Mouse (Mus musculus) cerebellum, postnatal 36 days (tissue): Measurements from ENCODE around the gene Cnp.
"Not testable (repeated sequence)": the region's sequence is repeated elsewhere in the genome, so short reads cannot be mapped to it uniquely, and the experiment has no call there.

Experiments used
- DNase-seq, 2 experiments: peaks; one replicate each; pipeline ENCODE4 v3.0.0; 2021 to 2022; ENCODE audit warnings: mixed read lengths in 2 of 2

Gene Cnp

GRCm38 (mm10) chr11:100594608-100595007, 19.9 kb downstream of the Cnp start:
- no peak for DNase-seq

DNA sequence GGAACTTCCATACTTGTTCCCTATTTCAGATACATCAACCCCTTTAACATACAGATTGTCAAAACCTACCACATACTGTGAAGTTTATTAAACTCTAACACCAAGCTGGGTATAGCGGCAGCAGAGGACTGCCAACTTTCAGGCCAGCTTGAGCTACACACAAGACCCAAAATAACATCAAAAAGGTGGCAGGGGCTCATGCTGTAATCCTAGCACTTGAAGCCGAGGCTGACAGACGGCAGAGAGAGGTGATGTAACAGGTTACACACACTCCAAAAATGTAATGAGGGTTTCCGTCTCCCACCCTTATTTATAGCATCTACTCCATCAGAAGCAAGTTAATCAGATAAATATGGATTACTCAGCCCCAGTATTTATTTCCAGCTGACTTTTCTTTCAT, 20.8 kb downstream of the Cnp start:
- DNase-seq, result peak in 1 of 2 experiments; percentile 14

- no peak for DNase-seq
Observed at GRCm38 (mm10) chr11:100598074-100598473, 23.4 kb downstream of the Cnp start.

DNA sequence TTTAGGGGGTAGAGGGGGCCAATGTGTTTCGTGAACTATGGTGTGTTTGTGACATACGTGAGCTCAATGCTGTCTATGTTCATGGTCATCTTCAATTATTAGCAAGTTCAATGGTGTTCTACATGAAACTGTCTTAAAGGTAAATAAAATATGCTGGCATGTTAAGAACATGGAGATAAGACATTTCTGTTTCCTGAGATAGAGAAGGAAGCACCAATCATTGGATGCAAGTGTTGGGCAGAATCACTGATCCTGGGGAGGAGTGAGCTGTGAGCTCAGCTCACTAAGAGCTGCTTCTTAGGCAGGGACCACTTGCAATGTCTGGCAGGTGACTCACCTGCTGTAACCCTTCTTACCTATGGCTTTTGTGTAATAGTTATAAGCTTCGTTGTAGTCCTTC, 26.7 kb downstream of the Cnp start:
- DNase-seq, result no peak

GRCm38 (mm10) chr11:100603155-100603554, 28.5 kb downstream of the Cnp start:
- no peak for DNase-seq

- peak in 1 of 2 experiments; percentile 41 for DNase-seq
Observed at GRCm38 (mm10) chr11:100603813-100604212, 29.1 kb downstream of the Cnp start.

GRCm38 (mm10) chr11:100604321-100605005, 29.8 kb downstream of the Cnp start:
- DNase-seq, result no peak

GRCm38 (mm10) chr11:100605451-100605850, 30.7 kb downstream of the Cnp start:
- DNase-seq, result peak; percentile 44 to 53

DNA sequence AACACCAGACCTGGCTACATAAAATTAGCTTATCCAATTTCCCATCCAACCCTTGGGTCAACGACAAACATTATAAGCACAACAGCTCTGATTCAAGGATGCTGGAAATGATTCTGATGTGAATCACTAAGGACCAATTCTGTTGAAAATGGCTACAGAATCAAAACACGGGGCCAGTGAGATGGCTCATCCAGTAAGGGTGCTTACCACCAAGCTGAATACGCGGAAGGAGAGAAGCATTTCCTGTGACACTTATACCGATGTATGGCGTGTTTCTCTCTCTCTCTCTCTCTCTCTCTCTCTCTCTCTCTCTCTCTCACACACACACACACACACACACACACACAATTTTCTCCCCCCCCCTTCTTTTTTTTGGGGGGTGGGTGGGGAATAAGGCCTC, 32.4 kb downstream of the Cnp start:
- no peak for DNase-seq

DNA sequence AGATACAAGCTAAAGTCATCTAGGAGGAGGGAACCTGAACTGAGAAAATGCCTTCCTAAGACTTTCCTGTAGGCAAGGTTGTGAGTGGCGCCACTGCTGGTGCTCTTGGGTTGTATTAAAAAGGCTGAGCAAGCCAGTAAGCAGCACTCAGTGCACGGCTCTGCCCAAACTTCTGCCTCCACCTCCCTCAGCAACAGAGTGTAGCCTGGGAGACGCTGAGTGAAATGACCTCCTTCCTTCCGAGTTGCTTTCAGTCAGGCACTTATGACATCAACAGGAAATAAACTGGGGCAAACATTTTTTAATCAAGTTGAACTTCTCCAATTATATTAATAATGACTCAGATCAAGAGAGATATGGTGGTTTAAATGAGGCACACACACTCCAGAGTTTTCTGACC, 34.1 kb downstream of the Cnp start:
- no peak for DNase-seq

- DNase-seq, result no peak
Observed at GRCm38 (mm10) chr11:100609355-100609996, 34.8 kb downstream of the Cnp start.

DNA sequence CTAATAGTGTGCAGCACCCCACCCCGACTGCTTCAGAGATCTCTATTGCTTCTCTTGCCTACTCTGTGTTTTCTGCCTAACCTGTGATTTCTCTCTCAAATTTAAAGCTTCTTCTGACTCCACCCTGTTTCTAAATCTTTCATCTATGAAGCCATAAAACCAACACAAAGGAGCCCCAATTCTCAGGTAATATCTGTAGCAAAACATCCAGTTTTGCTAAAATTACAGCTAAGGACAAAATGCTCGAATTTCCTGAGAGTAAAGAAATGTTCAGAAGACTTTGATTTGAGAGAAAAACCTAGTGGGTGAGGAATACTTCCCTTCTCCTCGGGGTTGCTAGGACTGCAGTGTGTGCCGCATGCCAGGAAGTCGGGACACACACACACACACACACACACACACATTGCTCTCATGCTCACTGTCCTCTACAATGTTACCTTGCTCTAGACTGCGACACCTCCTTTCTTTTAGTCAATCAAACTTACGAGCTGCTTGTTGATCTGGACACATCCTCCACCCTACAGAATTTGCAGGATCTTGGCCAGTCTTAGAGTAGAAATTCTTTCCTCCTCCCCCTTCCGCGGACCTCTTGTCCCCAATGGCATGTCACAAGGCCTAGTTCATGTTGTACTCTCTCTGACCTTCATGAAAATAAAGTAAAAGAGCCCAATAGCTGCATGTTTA, 35.4 kb downstream of the Cnp start:
- DNase-seq, result no peak

GRCm38 (mm10) chr11:100611627-100612026, 36.9 kb downstream of the Cnp start:
- DNase-seq, result peak in 1 of 2 experiments; percentile 37

- DNase-seq, result no peak
Observed at GRCm38 (mm10) chr11:100613241-100613640, 38.5 kb downstream of the Cnp start.

DNA sequence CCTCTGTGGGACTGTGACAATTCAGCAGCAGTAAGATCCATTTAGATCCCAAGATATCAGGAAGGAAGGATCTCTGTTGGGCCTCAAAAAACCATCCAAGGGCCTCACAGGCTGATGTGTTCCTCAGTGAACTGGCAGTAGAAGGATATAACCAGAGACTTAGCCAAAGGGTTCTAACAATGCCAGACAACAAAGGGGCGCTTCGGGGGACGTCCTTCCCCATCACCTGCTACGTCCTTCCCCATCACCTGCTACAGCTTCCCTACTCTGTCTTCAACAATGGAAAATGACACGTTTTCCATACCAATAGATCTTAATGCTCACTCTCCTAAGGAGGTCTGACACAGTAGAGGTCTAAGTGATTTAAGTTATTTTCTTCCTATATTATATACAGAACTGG, 41.6 kb downstream of the Cnp start:
- DNase-seq, result no peak

GRCm38 (mm10) chr11:100616836-100617235, 42.1 kb downstream of the Cnp start:
- not testable (repeated sequence) for DNase-seq

DNA sequence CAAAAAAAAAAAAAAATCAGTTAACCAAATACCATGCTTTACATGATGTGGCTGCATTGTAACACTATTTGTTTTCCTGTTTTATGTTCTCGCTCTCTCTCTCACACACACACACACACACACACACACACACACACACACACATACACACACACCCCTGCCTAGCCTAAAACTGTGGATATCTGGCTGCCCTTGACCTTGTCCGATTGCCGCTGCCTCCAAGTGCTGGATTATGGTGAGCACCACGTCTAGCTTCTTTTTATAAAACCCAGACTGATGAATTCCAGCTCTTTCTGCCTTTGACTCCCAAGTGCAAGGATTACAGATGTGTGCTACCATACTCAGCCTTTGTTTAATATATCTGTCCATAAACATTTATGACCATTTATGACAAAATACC, 42.8 kb downstream of the Cnp start:
- no peak for DNase-seq

DNA sequence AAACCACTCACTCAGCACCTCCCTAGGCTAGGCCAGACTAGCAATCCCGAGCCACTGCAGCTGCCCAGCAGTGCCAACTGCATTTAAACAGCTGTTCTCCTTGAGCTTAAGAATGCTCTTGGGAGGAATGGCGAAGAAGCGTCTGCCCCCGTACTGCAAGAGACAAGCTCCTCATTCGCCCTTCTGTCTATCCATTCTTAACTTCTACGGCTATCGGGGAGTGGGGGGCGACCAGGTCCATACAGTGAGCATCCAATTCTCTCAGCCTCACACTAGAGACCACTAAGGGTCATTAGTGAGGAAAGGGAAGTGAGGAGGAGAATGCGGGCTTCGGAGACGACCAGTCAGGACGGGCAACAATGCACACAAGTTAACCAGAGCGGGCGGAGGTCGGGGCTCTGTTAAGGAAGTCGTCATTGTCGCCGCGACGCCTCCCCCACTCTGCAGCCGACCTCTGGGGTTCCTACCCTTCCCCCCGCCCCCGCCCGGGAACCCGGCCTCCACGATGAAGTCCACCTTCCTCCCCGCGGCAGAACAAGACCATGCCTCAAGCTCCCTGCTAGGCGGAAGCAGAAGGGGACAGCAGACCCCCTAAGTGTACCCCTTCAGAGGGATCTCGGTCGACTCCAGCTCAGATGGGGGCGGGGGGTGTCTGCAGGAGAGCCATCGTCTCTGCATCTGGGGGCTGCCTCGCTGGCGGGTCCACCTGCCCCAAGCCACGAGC, 44.2 kb downstream of the Cnp start, which contains the start of gene Nkiras2:
Gene Nkiras2 (plus strand): TSS at position 484 of the 724 bp plus-strand sequence.
- no peak for DNase-seq

DNA sequence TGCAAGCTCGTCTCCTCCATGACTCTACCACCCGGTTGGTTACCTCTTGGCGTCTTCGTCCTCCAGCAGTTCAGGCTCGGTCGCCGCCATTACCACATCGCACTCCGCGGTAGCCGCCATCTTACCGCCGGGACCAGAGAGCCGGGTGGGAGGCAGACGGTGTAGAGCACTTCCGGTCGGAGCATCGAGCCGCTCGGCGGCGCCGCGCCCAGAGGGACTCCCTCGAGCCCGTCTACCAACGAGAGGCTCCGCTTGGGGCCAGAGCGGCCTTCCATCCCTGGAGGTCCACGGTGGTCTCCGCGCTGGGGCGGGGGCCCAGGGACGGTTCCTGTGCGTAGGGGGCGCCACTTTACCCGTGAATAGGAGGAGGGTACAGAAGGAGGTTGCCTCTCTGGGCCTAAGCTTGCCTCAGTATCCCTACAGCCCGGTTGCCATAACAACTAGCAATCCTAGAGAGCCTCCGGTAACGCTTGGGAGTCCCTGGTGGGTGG, 44.8 kb downstream of the Cnp start:
- DNase-seq, result peak; percentile 93 to 95

- peak in 1 of 2 experiments; percentile 23 for DNase-seq
Observed at GRCm38 (mm10) chr11:100619982-100620381, 45.3 kb downstream of the Cnp start, which contains the start of gene Dnajc7. Gene Dnajc7 (minus strand): TSS chr11:100620168.

DNA sequence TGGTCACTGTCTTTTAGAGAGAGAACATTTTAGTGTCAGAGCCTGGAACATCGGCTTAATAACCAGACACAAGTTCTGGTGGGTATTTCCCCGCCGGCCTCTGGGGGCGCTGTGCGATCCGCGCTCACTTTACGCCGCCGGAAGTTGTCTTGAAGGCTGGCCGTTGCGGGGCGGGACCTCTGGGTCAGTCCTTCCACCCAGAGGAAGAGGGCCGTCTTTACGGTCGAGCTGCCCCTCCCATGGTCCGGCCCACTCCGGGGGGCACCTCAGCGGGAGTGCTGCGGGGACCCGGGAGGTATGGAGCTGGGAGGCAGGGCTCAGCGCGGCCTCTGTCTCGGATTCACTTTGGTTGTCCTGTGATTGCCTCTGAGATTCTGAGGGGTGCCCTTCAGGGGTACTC, 48.0 kb downstream of the Cnp start:
- peak; percentile 96 to 97 for DNase-seq

- no peak for DNase-seq
Observed at GRCm38 (mm10) chr11:100623867-100624266, 49.2 kb downstream of the Cnp start.
